8 mouse cellular contexts compared by ENCODE assay signal in the genomic region with DNA sequence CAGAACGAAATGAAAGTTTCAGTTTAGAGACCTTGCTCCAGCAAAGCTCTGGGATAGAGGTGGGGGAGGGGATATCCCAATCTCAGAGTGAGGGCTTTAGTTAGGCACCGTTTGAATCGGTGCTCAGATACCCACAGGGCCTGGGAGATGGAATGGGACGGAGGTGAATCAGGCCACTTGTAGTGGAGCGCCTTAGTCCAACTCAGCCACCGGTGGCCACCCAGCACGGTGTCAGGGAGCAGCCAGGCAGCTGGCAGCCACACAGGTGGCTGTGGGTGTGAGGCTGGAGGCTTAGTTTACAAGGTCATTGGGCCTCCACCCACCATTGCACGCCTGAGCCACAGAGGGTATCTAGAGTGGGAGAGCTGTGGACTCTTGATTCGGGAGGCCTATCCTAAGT. TPM values are rescaled to one million over a fixed set of nuclear protein-coding genes. Genes with fewer than 3 reads are reported as not detected.
A peak's percentile ranks its signal among the peaks of the same experiment; 100 is the strongest.
DNase-seq lines count a peak whose midpoint lies in the region; ATAC-seq and TF ChIP-seq lines count a peak whose summit lies in the region.

No protein-coding gene starts in this region.

- H3K9me3 ChIP-seq in heart, embryonic 16.5 days (replicated peaks; ENCODE audit: control insufficient read depth, low read length): no peaks in the 10 kb centered on the region
- H3K9me3 ChIP-seq in midbrain, embryonic 16.5 days (replicated peaks; ENCODE audit: control insufficient read depth, low read length, poor library complexity, severe bottlenecking): no peaks in the 10 kb centered on the region

- no peak for ATAC-seq in heart, embryonic 16.5 days (replicated peaks; ENCODE audit: extremely low read depth, insufficient read depth, low FRiP score)
- ATAC-seq in midbrain, embryonic 16.5 days: no peak

- peaks cover 52% of the 10 kb centered on the region for H3K4me1 ChIP-seq in heart, embryonic 16.5 days (ENCODE audit: control insufficient read depth, insufficient read depth, low read length)
- H3K4me1 ChIP-seq in midbrain, embryonic 16.5 days (ENCODE audit: control insufficient read depth, insufficient read depth, low read length): peaks cover 43% of the 10 kb centered on the region

- peak; percentile 26 for DNase-seq in cerebellum, adult 11 months
- no peak for DNase-seq in cerebellum, postnatal 10 days
- DNase-seq in layer of hippocampus, adult 2 months (ENCODE audit: low spot score in 2 of 2): no peak
- no peak for DNase-seq in layer of hippocampus, postnatal 25 days (ENCODE audit: extremely low spot score in 1 of 2, low spot score in 1 of 2)
- no peak for DNase-seq in frontal cortex, postnatal 10 days (ENCODE audit: low spot score in 2 of 2)
- DNase-seq in testis, postnatal 14 days (ENCODE audit: low spot score): no peak

- peak overlapping the region; percentile 67 for H3K4me2 ChIP-seq in heart, embryonic 16.5 days (ENCODE audit: low read depth, low read length)
- peak overlapping the region; percentile 86 for H3K4me2 ChIP-seq in midbrain, embryonic 16.5 days (ENCODE audit: low read length)

- no peaks in the 10 kb centered on the region for H3K27me3 ChIP-seq in heart, embryonic 16.5 days (ENCODE audit: control insufficient read depth, insufficient read depth, low read length)
- no peaks in the 10 kb centered on the region for H3K27me3 ChIP-seq in midbrain, embryonic 16.5 days (ENCODE audit: control insufficient read depth, insufficient read depth, low read depth, low read length)

- peak overlapping the region; percentile 97 for H3K4me3 ChIP-seq in layer of hippocampus, adult 2 months
- peak overlapping the region; percentile 69 for H3K4me3 ChIP-seq in heart, embryonic 16.5 days (ENCODE audit: low read length)
- H3K4me3 ChIP-seq in midbrain, embryonic 16.5 days (ENCODE audit: low read depth, low read length): peak overlapping the region; percentile 86

- H3K9ac ChIP-seq in heart, embryonic 16.5 days (ENCODE audit: low read length): peak overlapping the region; percentile 94
- peak overlapping the region; percentile 92 for H3K9ac ChIP-seq in midbrain, embryonic 16.5 days (ENCODE audit: low read depth, low read length)

- peak overlapping the region; percentile 90 for H3K27ac ChIP-seq in layer of hippocampus, adult 2 months
- H3K27ac ChIP-seq in heart, embryonic 16.5 days (ENCODE audit: low read length): peak overlapping the region; percentile 93
- no peak overlapping the region for H3K27ac ChIP-seq in midbrain, embryonic 16.5 days (ENCODE audit: low read length)

- TF ChIP-seq CTCF in layer of hippocampus, adult 2 months (conservative IDR thresholded peaks at IDR 0.05): no peak

- 29% methylated on average over 9 of the region's 9 CpGs for WGBS in heart, embryonic 16.5 days
- 28% methylated on average over 9 of the region's 9 CpGs for WGBS in midbrain, embryonic 16.5 days

- H3K36me3 ChIP-seq in heart, embryonic 16.5 days (ENCODE audit: control insufficient read depth, insufficient read depth): 0 out of 2 replicates have a peak, but pooled peaks cover 2% of the 10 kb centered on the region
- no peaks in the 10 kb centered on the region for H3K36me3 ChIP-seq in midbrain, embryonic 16.5 days (ENCODE audit: control insufficient read depth, insufficient read depth, low read length)

RNA-seq across cellular contexts. Expression of a gene that starts 41.5 kb away (rescaled TPM):
- 100 to 1,000 TPM; 292 to 307 TPM for total RNA-seq in layer of hippocampus, adult 2 months (2021)
- 100 to 1,000 TPM; 297 to 303 TPM for total RNA-seq in layer of hippocampus, postnatal 25 days (2021)
- 232 and 240 TPM in 2 replicates for polyA plus RNA-seq in heart, embryonic 16.5 days (2015; fragmentation: Nextera tagmentation; extraction: Ambion mirVana)
- 142 and 155 TPM in 2 replicates for polyA plus RNA-seq in midbrain, embryonic 16.5 days (2015; fragmentation: Nextera tagmentation; extraction: Ambion mirVana)
